Mouse (Mus musculus) small intestine, adult 2 months (tissue): ENCODE data around the gene Kars. TPM values are rescaled to one million over a fixed set of nuclear protein-coding genes. Genes with fewer than 3 reads are reported as not detected.

Experiments
- H3K27ac ChIP-seq: fragments of 200-500 bp; 2 replicates; pipeline ENCODE4 v1.5.1; 2012; ENCODE audit warnings: low read depth, low read length, control low read depth, inconsistent platforms; ENCODE audit not compliant: insufficient read depth
- H3K27me3 ChIP-seq: fragments of 200-500 bp; 2 replicates; pipeline ENCODE4 v1.6.1; 2012; ENCODE audit warnings: mild to moderate bottlenecking, moderate library complexity, low read length, inconsistent platforms; ENCODE audit not compliant: control insufficient read depth, insufficient read depth
- H3K36me3 ChIP-seq: fragments of 200-500 bp; 2 replicates; pipeline ENCODE4 v1.6.1; 2012; ENCODE audit warnings: mild to moderate bottlenecking, low read length, control low read depth, inconsistent platforms; ENCODE audit not compliant: control insufficient read depth, insufficient read depth
- H3K4me1 ChIP-seq: fragments of 200-500 bp; 2 replicates; pipeline ENCODE4 v1.6.1; 2012; ENCODE audit warnings: low read length, inconsistent platforms, mixed read lengths; ENCODE audit not compliant: control insufficient read depth, insufficient read depth, insufficient read length
- H3K4me3 ChIP-seq: fragments of 200-500 bp; 2 replicates; pipeline ENCODE4 v1.5.1; 2012; ENCODE audit warnings: low read depth, mild to moderate bottlenecking, control low read depth, inconsistent platforms, low read length, moderate library complexity
- CTCF ChIP-seq: fragments of 200-500 bp; IDR thresholded peaks from 2 replicates; pipeline ENCODE4 v1.5.1; 2012; ENCODE audit warnings: low read depth, mild to moderate bottlenecking, control low read depth, inconsistent platforms, low read length, moderate library complexity, mixed read lengths; ENCODE audit not compliant: insufficient replicate concordance, insufficient read length; ENCODE audit errors: extremely low read depth
- POLR2A ChIP-seq: fragments of 200-500 bp; IDR thresholded peaks from 2 replicates; pipeline ENCODE4 v1.6.1; 2012; ENCODE audit warnings: low read depth, mild to moderate bottlenecking, control low read depth, inconsistent platforms, low read length, moderate library complexity
- WGBS: fragments of 180-500 bp; shearing (Covaris S2); methylation state at CpG from one replicate; pipeline ENCODE4 v1.1.7; 2018; 5-methylcytosine and 5-hydroxymethylcytosine counted together
- polyA plus RNA-seq: library from polyadenylated mRNA; depleted of rRNA; stranded (reverse); fragments of >200 nt; gene quantifications from 2 replicates; pipeline ENCODE4 v1.2.3, GENCODE M21; 2012

The Kars gene
- polyA plus RNA-seq, 1 experiment = 33.7 TPM

DNA sequence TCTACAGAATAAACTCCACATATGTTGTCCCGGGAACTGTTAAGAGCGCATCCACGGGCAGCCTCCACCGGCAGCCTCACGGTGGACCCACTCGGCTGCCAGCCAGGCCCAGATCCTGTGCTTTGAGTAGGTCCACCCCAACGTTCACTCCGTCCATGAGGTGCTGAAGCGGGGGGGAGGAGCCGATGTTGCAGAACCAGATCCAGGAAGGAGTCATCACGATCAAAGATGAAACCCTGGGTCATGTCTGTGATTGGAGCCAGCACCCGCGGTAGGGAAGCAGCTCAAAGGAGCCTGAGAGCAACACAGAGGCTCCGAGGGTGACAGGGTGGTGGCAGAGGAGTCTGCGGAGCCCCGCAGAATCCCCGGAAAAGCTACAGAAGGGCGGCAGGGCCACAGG is 26.4 kb upstream of the Kars start:
- Histone ChIP-seq H3K4me3 (no peak overlapping the region), H3K27ac (no peak overlapping the region), H3K4me1 (no peaks in the 10 kb centered on the region), H3K36me3 (no peaks in the 10 kb centered on the region), H3K27me3 (no peaks in the 10 kb centered on the region)
- no peak for TF ChIP-seq POLR2A
- no peak for TF ChIP-seq CTCF
- 74% methylated on average over 18 of the region's 18 CpGs for WGBS

- no peaks in the 10 kb centered on the region for H3K36me3 ChIP-seq
- no peak overlapping the region for H3K4me3 ChIP-seq
- H3K27me3 ChIP-seq = no peaks in the 10 kb centered on the region
- H3K4me1 ChIP-seq = no peaks in the 10 kb centered on the region
- WGBS = 6% methylated on average over 8 of the region's 8 CpGs
- no peak for TF ChIP-seq POLR2A
- TF ChIP-seq CTCF = peak; percentile 43; the same call in 1 of the 2 replicates
- no peak overlapping the region for H3K27ac ChIP-seq
Observed at GRCm38 (mm10) chr8:112034603-112035002, 23.5 kb upstream of the Kars start.

- no peak overlapping the region for H3K27ac ChIP-seq
- 75% methylated on average over 7 of the region's 7 CpGs for WGBS
- no peak overlapping the region for H3K4me3 ChIP-seq
- no peaks in the 10 kb centered on the region for H3K36me3 ChIP-seq
- TF ChIP-seq POLR2A (no peak), CTCF (no peak)
- no peaks in the 10 kb centered on the region for H3K27me3 ChIP-seq
- no peaks in the 10 kb centered on the region for H3K4me1 ChIP-seq
Observed at GRCm38 (mm10) chr8:112033071-112033470, 21.9 kb upstream of the Kars start.

- WGBS = 53% methylated on average over 6 of the region's 6 CpGs
- H3K27me3 ChIP-seq = no peaks in the 10 kb centered on the region
Observed at GRCm38 (mm10) chr8:112030663-112031062, 19.5 kb upstream of the Kars start.

GRCm38 (mm10) chr8:112029455-112029854 is 18.3 kb upstream of the Kars start:
- WGBS = 69% methylated on average over 7 of the region's 7 CpGs
- no peak overlapping the region for H3K27ac ChIP-seq
- no peaks in the 10 kb centered on the region for H3K27me3 ChIP-seq
- no peak overlapping the region for H3K4me3 ChIP-seq
- no peaks in the 10 kb centered on the region for H3K36me3 ChIP-seq
- no peaks in the 10 kb centered on the region for H3K4me1 ChIP-seq
- TF ChIP-seq POLR2A = no peak
- TF ChIP-seq CTCF = no peak

More at GRCm38 (mm10) chr8:112030663-112031062, 19.5 kb upstream of the Kars start:
- TF ChIP-seq POLR2A (no peak), CTCF (no peak)
- no peak overlapping the region for H3K27ac ChIP-seq
- H3K4me1 ChIP-seq = no peaks in the 10 kb centered on the region
- no peak overlapping the region for H3K4me3 ChIP-seq
- H3K36me3 ChIP-seq = no peaks in the 10 kb centered on the region

- Histone ChIP-seq H3K36me3 (peaks cover 18% of the 10 kb centered on the region), H3K4me1 (peaks cover 5% of the 10 kb centered on the region), H3K4me3 (no peak within 1 kb of the TSS), H3K27ac (no peak within 1 kb of the TSS), H3K27me3 (no peaks in the 10 kb centered on the region)
- TF ChIP-seq CTCF = no peak
- TF ChIP-seq POLR2A = no peak
- WGBS = 94% methylated on average over 11 of the region's 11 CpGs
Observed at GRCm38 (mm10) chr8:112014936-112015335, 3.8 kb upstream of the Kars start, which contains the start of gene Gm6793. Gene Gm6793 (minus strand): TSS chr8:112015036.

DNA sequence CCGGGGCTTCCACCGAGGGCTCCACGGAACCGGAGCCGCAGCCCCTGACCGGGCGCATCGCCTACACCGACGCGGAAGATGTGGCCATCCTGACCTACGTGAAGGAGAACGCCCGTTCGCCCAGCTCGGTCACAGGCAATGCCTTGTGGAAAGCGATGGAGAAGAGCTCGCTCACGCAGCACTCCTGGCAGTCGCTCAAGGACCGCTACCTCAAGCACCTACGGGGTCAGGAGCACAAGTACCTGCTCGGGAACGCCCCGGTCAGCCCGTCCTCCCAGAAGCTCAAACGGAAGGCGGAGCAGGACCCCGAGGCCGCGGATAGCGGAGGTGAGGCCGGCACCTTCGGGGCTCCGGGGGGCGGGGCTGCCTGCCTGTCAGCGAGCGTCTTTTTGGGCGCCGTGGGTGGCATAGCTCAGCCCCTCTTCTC is 706 bp upstream of the Kars start:
- peak overlapping the region; percentile 65 for H3K27ac ChIP-seq
- WGBS = under 1% methylated on average over 40 of the region's 40 CpGs
- no peaks in the 10 kb centered on the region for H3K27me3 ChIP-seq

GRCm38 (mm10) chr8:112009558-112009957 is 1.6 kb downstream of the Kars start:
- Histone ChIP-seq H3K36me3 (peaks cover 13% of the 10 kb centered on the region), H3K4me3 (no peak overlapping the region), H3K27me3 (no peaks in the 10 kb centered on the region), H3K27ac (no peak overlapping the region), H3K4me1 (peaks cover 5% of the 10 kb centered on the region)
- WGBS = 84% methylated on average over 7 of the region's 7 CpGs
- TF ChIP-seq POLR2A (no peak), CTCF (no peak)

More for the DNA sequence above, 706 bp upstream of the Kars start:
- peaks cover 5% of the 10 kb centered on the region; the same call in 1 of the 2 replicates for H3K36me3 ChIP-seq
- TF ChIP-seq POLR2A (no peak), CTCF (no peak)
- peak overlapping the region; percentile 88 for H3K4me3 ChIP-seq
- H3K4me1 ChIP-seq = peaks cover 5% of the 10 kb centered on the region
